In the genomic region with DNA sequence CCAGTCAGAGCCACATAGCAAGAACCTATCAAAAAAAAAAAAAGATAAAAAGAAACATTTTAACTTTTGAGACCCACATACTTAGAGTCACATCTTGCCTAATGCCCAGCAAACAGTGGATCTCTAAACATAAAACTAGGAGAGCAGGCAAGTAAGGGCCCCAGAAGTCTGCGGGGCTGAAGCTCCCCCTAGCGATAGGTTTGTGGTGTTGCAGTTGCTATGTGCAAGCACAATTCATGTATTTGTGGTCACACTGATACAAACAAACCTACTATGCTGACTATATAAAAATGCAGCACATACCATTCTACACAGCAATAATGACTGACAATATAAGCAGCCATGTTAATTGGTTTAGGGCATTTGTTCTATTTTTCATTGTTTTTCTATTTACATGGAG, we compare ENCODE assay signal across 8 mouse cellular contexts. TPM values are rescaled to one million over a fixed set of nuclear protein-coding genes. Genes with fewer than 3 reads are reported as not detected.
DNase-seq lines count a peak whose midpoint lies in the region; ATAC-seq lines count a peak whose summit lies in the region.
"Had no signal": no experiment of that assay in that cellular context is flagged by ENCODE, and none has a peak within 500 bp of the region (broad histone marks: within the 10 kb centered on the region; RNA-seq: fewer than 3 reads in every experiment).

No protein-coding gene starts in this region.

- no peak overlapping the region for H3K4me2 ChIP-seq in midbrain, embryonic 11.5 days
- no peak overlapping the region for H3K4me2 ChIP-seq in midbrain, embryonic 15.5 days
- H3K4me2 ChIP-seq: heart, embryonic 13.5 days had no signal

- no peak overlapping the region for H3K27ac ChIP-seq in midbrain, embryonic 11.5 days (ENCODE audit: low read depth, low read length)
- no peak overlapping the region for H3K27ac ChIP-seq in midbrain, embryonic 15.5 days
- no peak overlapping the region for H3K27ac ChIP-seq in forebrain, embryonic 10.5 days
- H3K27ac ChIP-seq: heart, embryonic 13.5 days had no signal

- no peak overlapping the region for H3K9ac ChIP-seq in midbrain, embryonic 11.5 days (ENCODE audit: low read length)
- H3K9ac ChIP-seq in midbrain, embryonic 15.5 days = no peak overlapping the region
- H3K9ac ChIP-seq: heart, embryonic 13.5 days had no signal

- no peaks in the 10 kb centered on the region for H3K27me3 ChIP-seq in midbrain, embryonic 11.5 days (ENCODE audit: control insufficient read depth, insufficient read depth, low read length)
- no peaks in the 10 kb centered on the region for H3K27me3 ChIP-seq in midbrain, embryonic 15.5 days (replicated peaks)
- H3K27me3 ChIP-seq in forebrain, embryonic 10.5 days (ENCODE audit: poor library complexity, severe bottlenecking) = no peaks in the 10 kb centered on the region
- H3K27me3 ChIP-seq: heart, embryonic 13.5 days had no signal

- intact Hi-C loops in gastrocnemius, postnatal 14 days (cut with DNase I; ENCODE audit: low total_unique reads) = no loop called here

- DNase-seq in midbrain, embryonic 11.5 days (ENCODE audit: low spot score, missing footprints) = peak; percentile 86
- peak; percentile 53 for DNase-seq in adipocyte (ENCODE audit: low spot score)
- peak; percentile 68 for DNase-seq in retina, postnatal 1 day
- no peak for DNase-seq in forebrain, embryonic 10.5 days (ENCODE audit: extremely low spot score, low spot score)
- DNase-seq in gastrocnemius, postnatal 14 days = no peak

- no peak overlapping the region for H3K4me3 ChIP-seq in midbrain, embryonic 11.5 days (ENCODE audit: low read depth, low read length)
- H3K4me3 ChIP-seq in midbrain, embryonic 15.5 days = no peak overlapping the region
- H3K4me3 ChIP-seq in forebrain, embryonic 10.5 days = no peak overlapping the region
- H3K4me3 ChIP-seq: heart, embryonic 13.5 days had no signal

- H3K4me1 ChIP-seq in midbrain, embryonic 11.5 days (ENCODE audit: control insufficient read depth, insufficient read depth, low read length) = no peaks in the 10 kb centered on the region
- H3K4me1 ChIP-seq in midbrain, embryonic 15.5 days = no peaks in the 10 kb centered on the region
- H3K4me1 ChIP-seq in forebrain, embryonic 10.5 days = no peaks in the 10 kb centered on the region
- H3K4me1 ChIP-seq: heart, embryonic 13.5 days had no signal

- WGBS in midbrain, embryonic 11.5 days = 24% methylated on average over 2 of the region's 2 CpGs
- WGBS in midbrain, embryonic 15.5 days = 14% methylated on average over 2 of the region's 2 CpGs
- WGBS in forebrain, embryonic 10.5 days = 21% methylated on average over 2 of the region's 2 CpGs

- no peak for ATAC-seq in midbrain, embryonic 11.5 days (ENCODE audit: low FRiP score)
- ATAC-seq in midbrain, embryonic 15.5 days (replicated peaks) = no peak
- peak; percentile 68 for ATAC-seq in inflammation-experienced regulatory T-cells, adult 6 months

- H3K36me3 ChIP-seq in midbrain, embryonic 11.5 days (ENCODE audit: control insufficient read depth, insufficient read depth, low read length) = peaks cover 29% of the 10 kb centered on the region
- H3K36me3 ChIP-seq in midbrain, embryonic 15.5 days (replicated peaks) = peaks cover 30% of the 10 kb centered on the region
- H3K36me3 ChIP-seq in forebrain, embryonic 10.5 days (replicated peaks) = peaks cover 95% of the 10 kb centered on the region

- no peaks in the 10 kb centered on the region for H3K9me3 ChIP-seq in midbrain, embryonic 11.5 days (ENCODE audit: control insufficient read depth, low read length)
- H3K9me3 ChIP-seq in midbrain, embryonic 15.5 days = no peaks in the 10 kb centered on the region
- H3K9me3 ChIP-seq in forebrain, embryonic 10.5 days = no peaks in the 10 kb centered on the region
- H3K9me3 ChIP-seq: heart, embryonic 13.5 days had no signal

RNA-seq across cellular contexts. Expression of a gene that starts 11.9 kb away (rescaled TPM):
- polyA plus RNA-seq in midbrain, embryonic 11.5 days (2014; fragmentation: Nextera tagmentation; extraction: Ambion mirVana) = 75.8 and 80.9 TPM in 2 replicates
- polyA plus RNA-seq in midbrain, embryonic 15.5 days (2015; fragmentation: Nextera tagmentation; extraction: Ambion mirVana) = 62.8 and 69.6 TPM in 2 replicates
- 10 to 100 TPM; 45.4 to 49.3 (median 47.4) TPM for polyA plus RNA-seq in inflammation-experienced regulatory T-cells, adult 6 months (2017; shearing (Covaris generic))
- polyA plus RNA-seq in forebrain, embryonic 10.5 days (2016; fragmentation: Nextera tagmentation; extraction: Ambion mirVana) = 93.2 and 93.7 TPM in 2 replicates
- total RNA-seq in gastrocnemius, postnatal 14 days (2021) = 10 to 100 TPM; 21.7 to 24.4 TPM

RNA-seq across cellular contexts. Expression of a gene that starts 36.8 kb away (rescaled TPM):
- polyA plus RNA-seq in midbrain, embryonic 11.5 days (2014; fragmentation: Nextera tagmentation; extraction: Ambion mirVana) = not detected in 2 replicates
- not detected in 2 replicates for polyA plus RNA-seq in midbrain, embryonic 15.5 days (2015; fragmentation: Nextera tagmentation; extraction: Ambion mirVana)
- polyA plus RNA-seq in inflammation-experienced regulatory T-cells, adult 6 months (2017; shearing (Covaris generic)) = under 1 TPM in 1 of 3 experiments, not detected in 2; 0.47 TPM
- not detected in 2 replicates for polyA plus RNA-seq in forebrain, embryonic 10.5 days (2016; fragmentation: Nextera tagmentation; extraction: Ambion mirVana)
- not detected for total RNA-seq in gastrocnemius, postnatal 14 days (2021)
- polyA plus RNA-seq: heart, embryonic 13.5 days had no signal

RNA-seq across cellular contexts. Expression of a gene that starts 38.7 kb away (rescaled TPM):
- polyA plus RNA-seq in midbrain, embryonic 11.5 days (2014; fragmentation: Nextera tagmentation; extraction: Ambion mirVana) = 7.5 and 7.6 TPM in 2 replicates
- 2.2 and 2.3 TPM in 2 replicates for polyA plus RNA-seq in midbrain, embryonic 15.5 days (2015; fragmentation: Nextera tagmentation; extraction: Ambion mirVana)
- polyA plus RNA-seq in inflammation-experienced regulatory T-cells, adult 6 months (2017; shearing (Covaris generic)) = 10 to 100 TPM; 11.4 to 28.1 (median 26.5) TPM
- polyA plus RNA-seq in forebrain, embryonic 10.5 days (2016; fragmentation: Nextera tagmentation; extraction: Ambion mirVana) = 7.4 and 7.7 TPM in 2 replicates
- 1 to 10 TPM; 4.4 to 6.5 TPM for total RNA-seq in gastrocnemius, postnatal 14 days (2021)

Comparison
In these comparisons a context has a peak if more than half of its experiments do, and no peak if none do; other contexts are left out.
1. DNase-seq: peak in midbrain, embryonic 11.5 days (single experiment), adipocyte (single experiment) and retina, postnatal 1 day (single experiment); none in forebrain, embryonic 10.5 days (single experiment) and gastrocnemius, postnatal 14 days (single experiment).